Mouse (Mus musculus): ENCODE results near the gene Spsb4.

Spsb4 gene

DNA sequence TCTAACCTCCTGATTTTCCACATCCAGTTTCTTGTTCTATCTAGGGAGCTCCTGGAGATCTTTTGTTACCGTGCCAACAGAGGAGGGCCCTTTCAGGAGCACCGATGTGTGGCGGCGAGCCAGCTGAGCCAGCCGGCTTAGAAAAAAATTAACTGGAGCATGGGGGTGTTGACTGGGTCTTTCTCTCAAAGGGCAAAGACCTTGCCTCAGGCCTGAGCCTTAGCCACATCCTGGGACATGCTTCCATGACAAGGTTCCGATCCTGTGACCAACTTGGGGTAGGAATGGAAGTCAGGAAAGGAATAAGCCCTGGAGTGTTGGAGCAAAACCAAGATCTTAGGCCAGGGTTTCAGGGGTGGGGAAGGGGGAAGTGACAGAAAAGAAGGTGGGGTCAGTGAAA, 2.9 kb downstream of the Spsb4 start:
- DNase-seq (ENCODE audit: low read depth) = no peak

DNA sequence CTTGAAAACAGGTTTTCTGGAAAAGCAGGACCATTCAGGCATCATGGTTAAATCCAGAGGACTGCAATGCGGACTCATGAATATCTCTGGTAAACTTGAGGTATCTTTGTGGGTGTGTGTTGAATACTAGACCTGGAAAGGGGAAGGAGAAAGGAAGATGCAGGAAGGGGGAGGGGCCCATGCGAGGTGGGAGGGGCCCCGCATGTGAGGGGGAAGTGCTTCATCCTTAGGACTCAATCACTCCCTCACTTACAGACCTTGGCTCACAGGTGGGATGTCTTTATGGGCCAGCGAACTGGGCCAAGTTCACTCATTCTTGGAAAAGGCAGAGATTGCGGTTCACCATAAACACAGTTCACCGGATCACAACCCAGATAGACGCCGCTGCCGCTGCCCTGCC, 4.9 kb downstream of the Spsb4 start:
- DNase-seq (ENCODE audit: low read depth) = no peak

DNA sequence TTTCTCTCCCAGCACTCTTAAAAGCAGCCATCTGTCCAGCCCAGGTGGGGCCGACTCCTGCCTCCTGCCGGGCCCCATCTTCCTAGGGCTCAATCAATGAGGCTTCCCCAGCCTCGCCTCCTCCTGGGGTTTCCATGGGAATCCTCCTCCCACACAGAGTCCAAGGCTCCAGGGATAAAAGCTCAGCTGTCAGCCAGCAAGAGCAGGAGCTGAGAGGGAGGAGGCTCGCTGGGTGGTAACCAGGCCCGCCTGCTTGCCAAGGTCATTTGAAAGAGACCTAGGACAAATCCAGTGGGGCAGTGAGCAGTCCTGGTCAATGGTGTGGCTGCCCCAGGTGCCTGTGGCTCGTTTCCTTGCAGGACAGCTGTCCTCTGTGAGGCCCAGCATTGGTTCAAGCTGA, 5.5 kb downstream of the Spsb4 start:
- DNase-seq (ENCODE audit: low read depth) = no peak

DNA sequence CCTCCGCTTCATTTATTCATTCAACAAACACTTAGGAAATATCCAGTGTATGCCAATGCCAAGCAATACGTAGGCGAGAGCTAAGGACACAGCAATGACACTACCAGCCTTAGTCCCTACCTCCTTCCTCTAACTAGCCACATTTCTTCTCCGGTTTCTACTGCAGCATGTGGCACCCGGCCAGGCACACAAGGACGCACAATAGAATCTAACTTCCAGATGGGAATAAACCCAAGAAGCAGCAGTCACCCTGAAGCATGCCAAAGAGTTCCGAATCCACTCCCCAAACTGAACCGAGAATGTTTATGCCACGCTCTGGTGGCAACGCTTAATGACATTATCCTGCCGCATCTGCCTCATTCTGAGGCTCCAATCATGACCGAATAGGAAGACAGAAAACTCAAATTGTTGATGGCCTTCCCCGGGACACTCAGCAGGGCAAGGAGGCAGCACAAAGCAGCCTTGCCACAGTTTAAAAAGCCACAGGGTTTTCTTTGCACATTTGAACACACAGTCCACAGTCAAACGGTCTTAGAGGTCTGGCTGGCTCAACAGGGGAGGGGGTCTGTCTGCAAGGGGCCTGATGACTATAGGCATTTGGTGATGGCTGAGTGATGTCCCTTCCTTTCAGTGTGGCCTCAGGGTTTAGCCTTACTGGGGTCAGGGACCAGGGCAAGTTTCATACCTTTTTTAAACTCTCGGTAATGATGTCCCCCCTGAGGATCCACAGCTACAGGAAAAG, 7.0 kb downstream of the Spsb4 start:
- no peak for DNase-seq (ENCODE audit: low read depth)

- DNase-seq (ENCODE audit: low read depth) = no peak
These were observed 8.2 kb downstream of the Spsb4 start for GRCm38 (mm10) chr9:97010447-97010846.

- no peak for DNase-seq (ENCODE audit: low read depth)
These were observed 13.9 kb downstream of the Spsb4 start for GRCm38 (mm10) chr9:97004726-97005125.

GRCm38 (mm10) chr9:97003173-97003572, 15.5 kb downstream of the Spsb4 start:
- no peak for DNase-seq (ENCODE audit: low read depth)

DNA sequence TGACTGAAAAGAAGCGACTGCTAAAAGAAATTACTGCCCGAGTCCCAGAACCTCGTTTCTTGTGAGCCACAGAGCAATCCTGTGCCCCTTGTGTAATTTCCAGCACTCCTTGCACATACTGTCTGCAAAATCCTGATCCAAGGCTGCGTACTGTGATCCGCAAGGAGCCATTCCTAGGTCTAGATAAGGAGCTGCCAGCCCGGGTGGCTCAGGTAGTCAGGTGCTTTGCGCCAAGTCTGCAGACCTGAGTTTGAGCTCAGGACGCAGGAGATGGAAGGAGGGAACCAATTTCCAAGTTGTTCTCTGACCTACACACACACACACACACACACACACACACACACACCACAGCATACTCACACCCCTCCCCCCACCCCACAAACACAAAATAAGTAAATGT, 16.0 kb downstream of the Spsb4 start:
- DNase-seq (ENCODE audit: low read depth) = no peak

- no peak for DNase-seq (ENCODE audit: low read depth)
These were observed 16.6 kb downstream of the Spsb4 start for GRCm38 (mm10) chr9:97002025-97002424.

DNA sequence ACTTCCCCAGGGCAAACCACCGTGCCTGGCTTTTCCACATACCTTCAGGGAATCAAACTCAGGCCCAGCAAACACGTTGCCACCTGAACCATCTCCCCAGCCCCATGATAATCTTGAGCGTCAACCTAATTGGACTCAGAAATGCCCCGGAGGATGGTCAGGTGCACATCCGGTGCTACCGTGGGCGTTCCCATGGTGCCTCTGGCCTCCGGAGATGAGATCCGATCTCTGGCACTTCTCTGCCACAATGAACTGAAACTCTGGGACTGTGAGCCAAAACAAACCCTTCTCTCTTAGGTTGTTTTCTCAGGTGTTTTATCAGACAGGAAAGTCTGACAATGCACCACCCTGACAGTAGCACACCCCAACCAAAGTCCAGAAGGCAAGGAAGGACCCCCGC, 17.2 kb downstream of the Spsb4 start:
- DNase-seq (ENCODE audit: low read depth) = no peak

- DNase-seq (ENCODE audit: low read depth) = no peak
These were observed 22.9 kb downstream of the Spsb4 start for GRCm38 (mm10) chr9:96995717-96996116.

GRCm38 (mm10) chr9:96994733-96995132, 23.9 kb downstream of the Spsb4 start:
- peak; percentile 51 for DNase-seq (ENCODE audit: low read depth)

DNA sequence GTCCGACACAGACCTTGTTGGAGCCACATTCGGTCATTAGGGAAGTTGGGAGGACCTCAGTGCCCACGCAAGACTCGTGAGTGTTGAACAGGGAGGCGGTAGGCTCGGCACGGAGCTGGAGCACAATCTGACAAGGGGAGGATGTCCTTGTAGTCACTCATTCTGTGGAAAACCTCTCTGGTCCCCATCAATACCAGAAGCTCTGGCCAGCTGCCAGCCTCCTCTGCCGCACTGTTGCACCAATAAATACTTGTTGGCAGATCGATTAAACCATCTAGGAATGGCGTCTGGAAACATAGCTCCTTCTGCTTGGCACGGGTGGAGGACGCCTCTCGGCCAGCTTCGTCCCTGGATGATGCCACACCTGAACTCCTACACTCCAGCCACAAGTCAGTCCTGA, 27.5 kb downstream of the Spsb4 start:
- no peak for DNase-seq (ENCODE audit: low read depth)

DNA sequence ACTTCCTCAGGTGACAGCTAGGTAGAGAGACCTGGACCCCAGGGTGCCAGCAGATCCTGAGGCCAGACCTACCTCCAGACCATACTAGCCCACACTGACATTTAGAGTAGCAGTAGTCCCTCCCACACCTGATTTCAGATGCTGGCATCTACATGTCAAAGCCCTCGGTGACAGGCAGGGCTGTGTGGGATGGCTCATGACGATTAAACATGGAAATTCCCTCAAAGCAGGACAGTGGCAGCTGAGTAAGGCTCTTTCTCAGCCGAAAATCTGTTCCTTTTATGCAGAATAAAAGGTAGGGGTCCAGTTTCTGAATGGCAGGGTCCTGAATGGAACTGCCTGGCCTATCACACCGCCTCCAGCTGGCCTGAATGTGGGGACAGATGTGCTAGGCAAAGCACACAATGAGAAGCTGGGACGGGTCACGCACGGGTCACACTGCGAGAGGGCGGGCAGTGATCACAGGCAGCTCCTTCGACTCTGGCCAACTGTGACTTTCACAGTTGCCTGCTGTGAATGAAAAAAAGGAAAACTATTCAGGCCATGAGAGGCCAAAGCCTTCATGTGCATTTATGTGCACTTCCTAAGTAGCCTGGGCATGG, 29.2 kb downstream of the Spsb4 start:
- DNase-seq (ENCODE audit: low read depth) = no peak

- DNase-seq (ENCODE audit: low read depth) = peak; percentile 23
These were observed 31.7 kb downstream of the Spsb4 start for GRCm38 (mm10) chr9:96986797-96987473.

DNA sequence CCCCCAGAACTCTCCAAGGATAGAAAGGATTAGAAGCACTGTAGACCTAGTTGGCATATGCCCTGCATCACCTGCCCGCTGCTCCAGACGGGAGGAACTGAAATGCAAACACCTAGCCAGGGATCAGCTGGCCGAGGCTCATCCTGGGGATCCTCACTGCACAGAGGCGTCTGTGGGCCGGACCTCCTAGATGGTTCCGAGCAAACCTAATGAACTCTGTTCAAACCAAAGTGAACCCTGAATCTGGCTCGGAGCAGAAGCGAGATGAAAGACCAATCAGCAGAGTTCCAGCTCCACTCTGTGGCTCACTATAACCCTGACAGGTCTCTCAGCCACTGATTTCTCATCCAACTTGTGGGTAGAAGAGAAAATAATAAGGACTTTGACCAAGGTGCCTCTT, 34.6 kb downstream of the Spsb4 start:
- no peak for DNase-seq (ENCODE audit: low read depth)

DNA sequence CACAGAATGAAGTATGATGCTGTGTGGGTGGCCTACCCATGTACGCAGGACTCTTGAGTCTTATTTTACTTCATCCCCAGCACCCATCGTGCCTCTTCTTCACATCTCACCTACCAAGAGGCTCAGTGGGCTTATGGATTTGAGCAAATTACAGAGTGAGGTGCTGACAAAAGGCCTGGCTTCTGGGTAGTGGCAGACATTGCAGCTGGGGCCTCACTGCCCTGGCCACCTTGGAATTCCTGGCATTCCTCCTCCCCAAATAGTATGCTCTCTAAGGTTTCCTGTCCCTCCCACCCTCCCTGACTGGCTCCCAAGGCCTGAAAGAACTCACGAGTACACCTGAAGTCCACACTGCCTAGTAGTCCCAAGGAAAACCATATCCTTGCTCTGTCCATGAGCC, 35.7 kb downstream of the Spsb4 start:
- no peak for DNase-seq (ENCODE audit: low read depth)

DNA sequence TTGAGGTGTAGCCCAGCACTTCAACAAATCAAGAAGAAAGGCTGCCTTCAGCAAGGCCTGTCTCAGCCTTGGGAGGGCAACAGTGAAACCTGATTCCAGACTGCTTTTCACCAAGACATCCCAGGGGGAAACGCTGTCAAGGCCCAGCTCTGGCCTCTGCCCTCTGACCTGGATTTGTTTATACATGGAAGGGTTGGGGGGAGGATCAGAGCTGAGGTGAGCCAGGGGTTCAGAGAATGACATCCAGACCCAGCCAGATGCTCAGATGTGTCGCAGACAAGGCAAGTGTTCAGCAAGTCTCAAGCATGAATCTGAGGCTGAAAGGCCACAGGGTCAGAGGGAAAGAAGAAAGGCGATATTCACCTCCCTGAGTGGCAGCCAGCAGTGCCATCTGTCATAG, 36.3 kb downstream of the Spsb4 start:
- no peak for DNase-seq (ENCODE audit: low read depth)

GRCm38 (mm10) chr9:96981836-96982235, 36.8 kb downstream of the Spsb4 start:
- DNase-seq (ENCODE audit: low read depth) = no peak

DNA sequence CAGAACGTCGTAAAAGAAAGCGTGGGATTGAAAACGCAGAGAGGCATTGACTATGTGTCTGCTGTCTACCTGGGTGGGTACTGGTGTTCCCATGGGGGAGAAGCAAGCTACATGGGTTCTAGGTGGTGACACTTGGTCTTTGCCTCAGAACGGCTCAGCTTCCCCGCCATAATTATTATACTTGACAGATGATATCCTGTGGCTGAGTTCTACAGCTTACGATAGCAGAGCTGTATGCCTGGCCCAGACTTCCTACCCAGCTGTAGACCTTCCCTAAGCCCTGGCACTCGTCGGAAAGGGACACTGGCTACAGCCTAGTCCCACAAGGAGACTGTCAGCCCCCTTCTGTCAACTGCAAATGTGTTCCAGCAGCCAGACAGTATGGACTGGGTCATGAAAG, 37.5 kb downstream of the Spsb4 start:
- no peak for DNase-seq (ENCODE audit: low read depth)

DNA sequence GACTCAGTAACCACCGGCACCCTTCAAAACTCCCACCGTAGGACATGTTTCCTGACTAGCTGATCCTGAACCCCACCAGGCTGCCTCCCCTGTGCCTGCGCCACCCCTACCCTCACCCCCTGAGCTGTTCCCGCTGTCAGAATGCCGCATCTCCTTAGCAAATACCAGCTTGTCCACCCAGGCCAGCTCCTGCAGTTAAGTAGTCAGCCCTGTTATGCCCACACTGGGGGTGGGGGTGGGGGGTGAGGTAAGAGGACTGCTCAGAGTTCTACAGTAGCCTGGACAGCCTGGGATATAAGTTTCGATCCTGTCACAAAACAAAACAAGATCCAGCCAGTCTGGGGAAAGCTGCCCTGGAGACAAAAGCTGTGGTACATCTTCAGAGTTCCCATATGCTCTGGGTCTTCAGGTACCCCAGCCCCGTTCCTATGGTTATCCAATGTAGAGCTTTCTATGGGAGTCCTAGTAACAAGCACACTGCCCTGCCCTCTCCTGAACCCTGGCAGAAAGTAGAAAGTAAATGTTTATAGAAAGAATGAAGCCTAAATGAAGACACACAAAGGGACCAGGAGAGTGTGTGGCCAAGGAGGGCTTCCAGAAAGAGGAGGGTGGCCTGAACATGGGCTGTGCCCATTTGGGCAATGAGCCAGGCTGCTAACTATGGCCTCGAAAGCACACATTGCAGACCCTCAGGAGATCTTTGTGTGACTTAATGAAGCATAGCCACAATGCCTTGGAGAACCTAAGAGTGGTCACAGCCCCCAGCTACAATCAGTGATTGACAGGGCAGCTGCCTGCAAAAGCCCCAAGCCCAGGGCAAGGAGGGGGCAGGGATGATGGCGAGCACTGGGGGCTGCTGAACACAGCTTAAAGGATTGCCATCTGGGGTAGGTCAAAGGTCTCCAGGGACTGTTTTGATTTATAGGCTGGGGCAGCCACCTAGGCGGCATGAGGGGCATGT, 38.3 kb downstream of the Spsb4 start:
- DNase-seq (ENCODE audit: low read depth) = no peak

- DNase-seq (ENCODE audit: low read depth) = no peak
These were observed 39.1 kb downstream of the Spsb4 start for GRCm38 (mm10) chr9:96979417-96980030.
